Mouse (Mus musculus): ENCODE measurements around the gene Fam234a. TPM values are rescaled to one million over a fixed set of nuclear protein-coding genes. Genes with fewer than 3 reads are reported as not detected.
"Not testable (repeated sequence)": the region's sequence is repeated elsewhere in the genome, so short reads cannot be mapped to it uniquely, and the experiment has no call there.

Fam234a gene
- total RNA-seq, 2 experiments from 2014 or later = 15.7 to 18.4 TPM

GRCm38 (mm10) chr17:26191486-26191885 is 52.6 kb downstream of the Fam234a start:
- DNase-seq (ENCODE audit: low spot score in 2 of 2); intact Hi-C loops (cut with DNase I): not testable (repeated sequence)

DNA sequence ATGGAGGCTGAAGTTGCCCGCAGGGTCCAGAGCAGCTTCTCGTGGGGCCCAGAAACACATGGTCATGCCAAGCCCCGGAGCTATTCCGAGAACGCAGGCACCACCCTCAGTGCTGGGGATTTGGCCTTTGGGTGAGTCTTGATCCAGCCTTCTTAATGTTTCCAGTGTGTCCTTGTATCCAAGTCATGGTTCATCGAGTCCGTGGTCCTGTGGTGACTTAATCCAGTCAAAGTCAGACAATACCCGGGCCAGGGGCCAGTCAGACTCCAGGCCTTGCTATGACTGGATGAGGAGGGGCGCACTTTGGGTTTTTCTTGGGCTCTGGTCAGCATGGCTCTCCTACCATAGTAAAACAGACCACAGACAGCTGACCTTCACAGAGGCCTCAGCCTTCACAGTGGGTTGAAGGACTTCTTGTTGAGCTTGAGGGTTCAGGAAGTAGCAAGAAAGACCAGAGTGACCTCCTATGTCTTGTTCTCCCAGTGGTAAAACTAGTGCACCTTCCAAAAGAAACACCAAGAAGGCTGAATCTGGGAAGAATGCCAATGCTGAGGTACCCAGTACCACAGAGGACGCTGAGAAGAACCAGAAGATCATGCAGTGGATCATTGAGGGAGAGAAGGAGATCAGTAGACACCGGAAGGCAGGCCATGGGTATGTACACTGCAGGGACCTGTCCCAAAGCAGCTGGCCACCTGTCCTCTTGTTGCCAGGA is 55.8 kb downstream of the Fam234a start:
- intact Hi-C loops (cut with DNase I) = no loop called here
- DNase-seq (ENCODE audit: low spot score in 2 of 2) = no peak

GRCm38 (mm10) chr17:26187592-26187991 is 56.5 kb downstream of the Fam234a start:
- no peak for DNase-seq (ENCODE audit: low spot score in 2 of 2)
- intact Hi-C loops (cut with DNase I) = no loop called here

DNA sequence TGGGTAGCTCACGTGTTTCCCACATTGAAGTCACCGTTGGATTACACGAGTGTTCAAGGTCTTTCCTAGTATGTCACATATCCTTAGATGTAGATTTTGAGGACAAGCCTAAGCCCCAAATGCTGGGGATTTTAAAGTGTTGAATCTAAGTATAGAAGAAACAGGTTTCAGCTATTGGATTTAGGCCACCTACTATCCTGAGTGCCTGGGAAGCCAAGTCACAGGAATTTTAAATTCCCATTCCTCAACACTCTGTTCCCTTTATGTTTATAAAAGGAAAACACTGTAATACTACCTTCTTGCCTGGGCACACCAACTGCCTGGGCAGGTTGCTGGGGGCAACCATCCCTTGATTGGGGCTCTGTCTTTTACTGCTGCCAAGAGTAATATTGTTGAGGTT is 62.9 kb downstream of the Fam234a start:
- intact Hi-C loops (cut with DNase I) = no loop called here
- DNase-seq (ENCODE audit: low spot score in 2 of 2) = peak in 1 of 2 experiments; percentile 52

GRCm38 (mm10) chr17:26178611-26179010 is 65.4 kb downstream of the Fam234a start:
- DNase-seq (ENCODE audit: low spot score in 2 of 2) = no peak
- intact Hi-C loops (cut with DNase I) = no loop called here

- DNase-seq (ENCODE audit: low spot score in 2 of 2); intact Hi-C loops (cut with DNase I): not testable (repeated sequence)
Observed at GRCm38 (mm10) chr17:26175248-26175647, 68.8 kb downstream of the Fam234a start.

DNA sequence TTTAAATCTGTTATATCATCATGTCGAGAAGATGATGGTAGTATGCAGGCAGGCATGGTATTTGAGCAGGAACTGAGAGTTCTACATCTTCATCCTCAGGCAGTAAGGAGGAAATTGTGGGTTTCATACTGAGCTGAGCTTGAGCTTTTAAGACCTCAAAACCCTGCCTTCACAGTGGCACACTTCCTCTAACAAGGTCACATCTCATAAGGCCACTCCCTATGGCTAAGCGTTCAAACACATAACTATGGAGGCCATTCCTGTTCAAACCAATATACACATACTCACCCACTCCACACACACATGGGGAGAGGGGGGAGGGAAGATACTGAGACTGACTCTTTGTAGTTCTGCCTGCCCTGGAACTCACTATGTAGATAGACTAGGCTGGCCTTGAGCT is 76.0 kb downstream of the Fam234a start:
- intact Hi-C loops (cut with DNase I) = no loop called here
- no peak for DNase-seq (ENCODE audit: low spot score in 2 of 2)

GRCm38 (mm10) chr17:26162736-26163135 is 81.3 kb downstream of the Fam234a start:
- DNase-seq (ENCODE audit: low spot score in 2 of 2) = no peak
- intact Hi-C loops (cut with DNase I) = no loop called here

Other genes starting within 250 kb of the Fam234a start
- 10 to 100 TPM; 80.5 to 85.2 TPM for gene Rab11fip3, start 174.7 kb downstream of the Fam234a start, total RNA-seq (2021)
- 10 to 100 TPM; 24.3 to 26.3 TPM for gene Decr2, start 153.9 kb downstream of the Fam234a start, total RNA-seq (2021)
- 1 to 10 TPM; 2.6 to 3.4 TPM for gene Nme4, start 148.6 kb downstream of the Fam234a start, total RNA-seq (2021)
- 10 to 100 TPM in 1 of 2 experiments, 1 to 10 TPM in 1; 9.7 to 12.3 TPM for gene Tmem8, start 130.9 kb downstream of the Fam234a start, total RNA-seq (2021)
- gene Mrpl28, start 120.7 kb downstream of the Fam234a start, total RNA-seq (2021) = 10 to 100 TPM; 70.1 to 70.5 TPM
- 10 to 100 TPM; 21.2 to 23.3 TPM for gene Axin1, start 105.6 kb downstream of the Fam234a start, total RNA-seq (2021)
- under 1 TPM; 0.33 to 0.53 TPM for gene Pdia2, start 45.2 kb downstream of the Fam234a start, total RNA-seq (2021)
- gene Rgs11, start 41.3 kb downstream of the Fam234a start, total RNA-seq (2021) = 10 to 100 TPM; 56.1 to 56.2 TPM
- gene Arhgdig, start 36.5 kb downstream of the Fam234a start, total RNA-seq (2021) = 100 to 1,000 TPM; 170 TPM
- gene Luc7l, start 8.7 kb upstream of the Fam234a start, total RNA-seq (2021) = 10 to 100 TPM; 80.2 to 81.5 TPM
- 100 to 1,000 TPM; 105 to 111 TPM for gene Neurl1b, start 170.6 kb upstream of the Fam234a start, total RNA-seq (2021)